Mouse (Mus musculus) thymus, postnatal 14 days (tissue): ENCODE measurements around the gene Mgat5.
A peak's percentile ranks its signal among the peaks of the same experiment; 100 is the strongest.

Experiments
- DNase-seq: peaks from one replicate; pipeline ENCODE4 v3.0.0; 2021

The Mgat5 gene

GRCm38 (mm10) chr1:127442880-127443877 lies 238.4 kb downstream of the Mgat5 start:
- DNase-seq = peak; percentile 72

- DNase-seq = no peak
These were observed 240.1 kb downstream of the Mgat5 start for GRCm38 (mm10) chr1:127444836-127445485.

- no peak for DNase-seq
These were observed 248.6 kb downstream of the Mgat5 start for GRCm38 (mm10) chr1:127453397-127453796.

GRCm38 (mm10) chr1:127459015-127459451 lies 254.2 kb downstream of the Mgat5 start:
- DNase-seq = peak; percentile 72

GRCm38 (mm10) chr1:127459576-127459975 lies 254.8 kb downstream of the Mgat5 start:
- peak; percentile 78 for DNase-seq

- DNase-seq = no peak
These were observed 256.2 kb downstream of the Mgat5 start for GRCm38 (mm10) chr1:127461017-127461416.

GRCm38 (mm10) chr1:127464041-127464440 lies 259.2 kb downstream of the Mgat5 start:
- no peak for DNase-seq

- no peak for DNase-seq
These were observed 260.5 kb downstream of the Mgat5 start for GRCm38 (mm10) chr1:127465292-127465691.

- no peak for DNase-seq
These were observed 262.4 kb downstream of the Mgat5 start for GRCm38 (mm10) chr1:127467238-127467637.

- DNase-seq = peak; percentile 21
These were observed 265.4 kb downstream of the Mgat5 start for GRCm38 (mm10) chr1:127470175-127470574.

- no peak for DNase-seq
These were observed 270.9 kb downstream of the Mgat5 start for GRCm38 (mm10) chr1:127475756-127476155.

GRCm38 (mm10) chr1:127482911-127483310 lies 278.1 kb downstream of the Mgat5 start:
- DNase-seq = no peak

GRCm38 (mm10) chr1:127484188-127484587 lies 279.4 kb downstream of the Mgat5 start:
- no peak for DNase-seq

GRCm38 (mm10) chr1:127484826-127485225 lies 280.0 kb downstream of the Mgat5 start:
- DNase-seq = peak; percentile 74

GRCm38 (mm10) chr1:127487161-127487560 lies 282.3 kb downstream of the Mgat5 start:
- peak; percentile 78 for DNase-seq

- DNase-seq = peak; percentile 47
These were observed 292.1 kb downstream of the Mgat5 start for GRCm38 (mm10) chr1:127496737-127497543.

GRCm38 (mm10) chr1:127498746-127499145 lies 293.9 kb downstream of the Mgat5 start:
- no peak for DNase-seq

GRCm38 (mm10) chr1:127500219-127500618 lies 295.4 kb downstream of the Mgat5 start:
- DNase-seq = peak; percentile 81

GRCm38 (mm10) chr1:127500701-127501100 lies 295.9 kb downstream of the Mgat5 start:
- DNase-seq = no peak

- DNase-seq = no peak
These were observed 302.3 kb downstream of the Mgat5 start for GRCm38 (mm10) chr1:127507042-127507650.

- DNase-seq = no peak
These were observed 303.4 kb downstream of the Mgat5 start for GRCm38 (mm10) chr1:127508067-127508739.

- DNase-seq = no peak
These were observed 304.1 kb downstream of the Mgat5 start for GRCm38 (mm10) chr1:127508921-127509320.
